Mouse (Mus musculus): ENCODE measurements at regions not wholly inside any gene's neighbourhood (a gene's known extent, or its start where the extent isn't known, plus 50 kb on each side); places are given as distances from the start of the nearest gene placed in this dataset.

DNA sequence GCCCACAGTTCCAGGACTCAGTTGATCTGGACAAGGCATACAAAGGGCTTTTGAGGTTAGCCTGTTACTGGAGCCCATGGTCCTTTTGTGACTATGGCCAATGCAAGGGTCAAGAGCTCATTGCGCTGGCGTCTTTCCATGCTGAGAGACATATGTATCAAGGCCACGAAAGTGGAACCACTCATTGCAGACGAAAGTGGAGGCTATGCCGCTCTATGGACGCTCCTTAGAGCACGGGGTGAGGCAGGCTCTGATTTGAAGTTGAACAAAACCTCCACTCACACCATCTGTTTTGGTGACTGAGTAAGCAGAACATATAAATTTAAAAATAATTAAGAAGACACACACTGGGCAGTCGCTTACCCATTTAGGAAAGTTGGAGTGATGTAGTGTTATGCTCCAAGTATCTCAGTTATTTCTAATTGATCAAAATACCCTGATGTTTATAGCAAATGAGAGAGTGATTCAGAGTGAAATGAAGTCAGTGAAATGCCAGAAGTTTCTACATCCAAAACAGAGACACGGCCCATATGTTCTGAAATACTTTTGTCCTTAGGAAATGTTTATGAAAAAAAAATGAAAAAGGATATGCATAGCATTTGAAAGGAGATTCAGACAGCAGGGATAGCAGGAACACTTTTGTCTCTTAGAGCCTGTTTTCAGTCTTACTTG, 321.8 kb downstream of the Fgf9 start:
- H3K4me1 ChIP-seq (ENCODE audit: control insufficient read depth, insufficient read depth, low read length), result no peaks in the 10 kb centered on the region
- H3K9ac ChIP-seq (replicated peaks; ENCODE audit: low read length), result no peak overlapping the region
- DNase-seq (ENCODE audit: low spot score), result no peak
- H3K4me3 ChIP-seq (ENCODE audit: low read depth, low read length), result no peak overlapping the region
- H3K27ac ChIP-seq (replicated peaks; ENCODE audit: low read depth, low read length), result no peak overlapping the region
- no peaks in the 10 kb centered on the region for H3K27me3 ChIP-seq (ENCODE audit: control insufficient read depth, insufficient read depth, low read length)
- H3K36me3 ChIP-seq (replicated peaks; ENCODE audit: control insufficient read depth, insufficient read depth, low read depth, low read length), result no peaks in the 10 kb centered on the region
- ATAC-seq (replicated peaks; ENCODE audit: insufficient number of reproducible peaks, low FRiP score, low TSS enrichment, low read depth), result no peak
- no peak overlapping the region for H3K4me2 ChIP-seq (ENCODE audit: low read depth, low read length)
- no peaks in the 10 kb centered on the region for H3K9me3 ChIP-seq (replicated peaks; ENCODE audit: control insufficient read depth, low read length)
- WGBS, result 88% methylated on average over 9 of the region's 9 CpGs

- Histone ChIP-seq H3K9ac (replicated peaks; ENCODE audit: low read length) (no peak overlapping the region), H3K27me3 (ENCODE audit: control insufficient read depth, insufficient read depth, low read length) (no peaks in the 10 kb centered on the region), H3K9me3 (replicated peaks; ENCODE audit: control insufficient read depth, low read length) (no peaks in the 10 kb centered on the region), H3K27ac (replicated peaks; ENCODE audit: low read depth, low read length) (no peak overlapping the region), H3K4me3 (ENCODE audit: low read depth, low read length) (no peak overlapping the region), H3K4me1 (ENCODE audit: control insufficient read depth, insufficient read depth, low read length) (no peaks in the 10 kb centered on the region), H3K36me3 (replicated peaks; ENCODE audit: control insufficient read depth, insufficient read depth, low read depth, low read length) (no peaks in the 10 kb centered on the region), H3K4me2 (ENCODE audit: low read depth, low read length) (no peak overlapping the region)
- 71% methylated on average over 2 of the region's 2 CpGs for WGBS
- no peak for DNase-seq (ENCODE audit: low spot score)
- ATAC-seq (replicated peaks; ENCODE audit: insufficient number of reproducible peaks, low FRiP score, low TSS enrichment, low read depth), result no peak
Measured at GRCm38 (mm10) chr14:58390741-58391140, 320.4 kb downstream of the Fgf9 start.

DNA sequence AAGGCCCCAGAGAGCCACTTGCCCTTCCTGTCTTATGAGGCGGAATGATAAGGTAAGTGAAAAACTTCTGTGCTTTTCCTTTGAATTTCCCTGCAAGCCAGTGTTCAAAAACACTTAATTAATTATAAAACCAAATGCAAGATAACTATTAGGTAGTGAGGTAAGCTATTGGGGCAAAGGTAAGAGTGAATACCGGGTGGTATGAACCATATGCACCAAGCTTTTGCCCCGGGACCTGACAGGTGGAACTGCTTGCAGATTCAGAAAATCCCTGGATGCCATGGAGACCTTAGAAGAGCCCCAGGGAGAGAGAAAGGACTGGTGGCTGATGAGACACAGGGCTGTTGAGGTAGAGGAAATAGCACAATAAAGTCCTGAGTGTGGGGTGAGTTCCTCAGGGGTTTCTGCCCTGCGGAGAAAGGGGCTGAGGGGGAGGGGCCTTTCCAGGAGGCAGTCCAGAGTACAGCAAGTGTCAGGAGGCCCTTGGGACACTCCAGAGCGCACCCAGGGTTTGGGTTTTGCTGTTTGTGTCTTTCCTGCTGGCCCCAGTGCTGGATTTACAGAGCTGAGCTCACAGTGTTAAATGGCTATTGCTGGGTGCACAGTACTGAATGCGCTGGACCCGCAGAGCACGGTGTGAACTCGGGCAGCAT, 317.1 kb downstream of the Fgf9 start:
- H3K27me3 ChIP-seq (ENCODE audit: control insufficient read depth, insufficient read depth, low read length), result no peaks in the 10 kb centered on the region
- H3K36me3 ChIP-seq (replicated peaks; ENCODE audit: control insufficient read depth, insufficient read depth, low read depth, low read length), result no peaks in the 10 kb centered on the region
- H3K4me3 ChIP-seq (ENCODE audit: low read depth, low read length), result no peak overlapping the region
- 80% methylated on average over 9 of the region's 9 CpGs for WGBS
- H3K9ac ChIP-seq (replicated peaks; ENCODE audit: low read length), result no peak overlapping the region; the same call in 1 of the 2 replicates
- no peak overlapping the region for H3K27ac ChIP-seq (replicated peaks; ENCODE audit: low read depth, low read length)
- DNase-seq (ENCODE audit: low spot score) (no peak), ATAC-seq (replicated peaks; ENCODE audit: insufficient number of reproducible peaks, low FRiP score, low TSS enrichment, low read depth) (no peak)
- no peaks in the 10 kb centered on the region for H3K4me1 ChIP-seq (ENCODE audit: control insufficient read depth, insufficient read depth, low read length)
- H3K9me3 ChIP-seq (replicated peaks; ENCODE audit: control insufficient read depth, low read length), result no peaks in the 10 kb centered on the region
- H3K4me2 ChIP-seq (ENCODE audit: low read depth, low read length), result no peak overlapping the region

- H3K9ac ChIP-seq (replicated peaks; ENCODE audit: low read length), result no peak overlapping the region
- H3K4me1 ChIP-seq (ENCODE audit: control insufficient read depth, insufficient read depth, low read length), result no peaks in the 10 kb centered on the region
- no peak overlapping the region for H3K4me2 ChIP-seq (ENCODE audit: low read depth, low read length)
- H3K4me3 ChIP-seq (ENCODE audit: low read depth, low read length), result no peak overlapping the region
- DNase-seq (ENCODE audit: low spot score), result no peak
- no peak overlapping the region for H3K27ac ChIP-seq (replicated peaks; ENCODE audit: low read depth, low read length)
- no peak for ATAC-seq (replicated peaks; ENCODE audit: insufficient number of reproducible peaks, low FRiP score, low TSS enrichment, low read depth)
- no peaks in the 10 kb centered on the region for H3K9me3 ChIP-seq (replicated peaks; ENCODE audit: control insufficient read depth, low read length)
- no peaks in the 10 kb centered on the region for H3K36me3 ChIP-seq (replicated peaks; ENCODE audit: control insufficient read depth, insufficient read depth, low read depth, low read length)
- no peaks in the 10 kb centered on the region for H3K27me3 ChIP-seq (ENCODE audit: control insufficient read depth, insufficient read depth, low read length)
Measured at GRCm38 (mm10) chr14:58375056-58375455, 304.7 kb downstream of the Fgf9 start.

DNA sequence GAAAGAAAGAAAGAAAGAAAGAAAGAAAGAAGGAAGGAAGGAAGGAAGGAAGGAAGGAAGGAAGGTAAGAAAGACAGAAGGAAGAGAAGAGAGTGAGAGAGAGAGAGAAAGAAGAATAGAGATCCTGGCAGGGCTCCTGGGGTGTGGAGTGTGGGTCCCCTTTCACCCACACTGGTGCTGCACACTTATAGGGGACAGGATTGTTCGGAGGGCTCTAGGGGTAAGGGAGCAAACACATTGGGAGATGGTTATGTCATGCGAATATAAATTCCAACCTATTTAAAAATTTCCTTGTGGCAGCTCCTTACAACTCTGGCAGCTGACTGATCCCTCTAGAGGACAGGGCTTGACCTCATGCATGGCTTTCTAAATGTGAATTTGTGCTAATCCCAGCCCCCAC, 286.5 kb downstream of the Fgf9 start:
- H3K27me3 ChIP-seq (ENCODE audit: control insufficient read depth, insufficient read depth, low read length), result no peaks in the 10 kb centered on the region
- no peaks in the 10 kb centered on the region for H3K9me3 ChIP-seq (replicated peaks; ENCODE audit: control insufficient read depth, low read length)
- no peak overlapping the region for H3K4me3 ChIP-seq (ENCODE audit: low read depth, low read length)
- H3K36me3 ChIP-seq (replicated peaks; ENCODE audit: control insufficient read depth, insufficient read depth, low read depth, low read length), result no peaks in the 10 kb centered on the region
- no peak overlapping the region for H3K4me2 ChIP-seq (ENCODE audit: low read depth, low read length)
- 70% methylated on average over 2 of the region's 2 CpGs for WGBS
- DNase-seq (ENCODE audit: low spot score) (no peak), ATAC-seq (replicated peaks; ENCODE audit: insufficient number of reproducible peaks, low FRiP score, low TSS enrichment, low read depth) (no peak)
- no peaks in the 10 kb centered on the region for H3K4me1 ChIP-seq (ENCODE audit: control insufficient read depth, insufficient read depth, low read length)
- no peak overlapping the region for H3K27ac ChIP-seq (replicated peaks; ENCODE audit: low read depth, low read length)
- no peak overlapping the region for H3K9ac ChIP-seq (replicated peaks; ENCODE audit: low read length)

DNA sequence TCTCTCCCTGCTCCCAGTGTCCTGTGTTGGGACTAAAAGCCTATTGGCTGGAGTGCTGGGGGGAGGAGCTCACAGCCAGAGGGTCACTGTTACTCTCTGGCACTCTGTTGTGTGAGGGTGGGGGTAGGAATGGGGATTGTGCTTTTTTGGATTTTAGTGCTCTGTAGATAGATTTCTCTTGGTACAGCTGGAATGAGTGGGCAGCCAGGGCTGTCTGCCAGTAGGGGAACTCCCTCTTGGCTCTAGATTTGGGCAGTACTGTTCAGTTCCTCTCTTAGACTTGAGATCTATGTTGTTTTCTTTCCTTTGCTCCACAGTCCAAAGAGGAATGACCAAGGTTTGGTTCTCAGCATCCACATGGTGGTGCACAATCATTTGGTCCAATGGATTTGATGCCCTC, 282.6 kb downstream of the Fgf9 start:
- Histone ChIP-seq H3K9me3 (replicated peaks; ENCODE audit: control insufficient read depth, low read length) (no peaks in the 10 kb centered on the region), H3K4me1 (ENCODE audit: control insufficient read depth, insufficient read depth, low read length) (no peaks in the 10 kb centered on the region), H3K27ac (replicated peaks; ENCODE audit: low read depth, low read length) (no peak overlapping the region), H3K27me3 (ENCODE audit: control insufficient read depth, insufficient read depth, low read length) (no peaks in the 10 kb centered on the region), H3K4me2 (ENCODE audit: low read depth, low read length) (no peak overlapping the region), H3K9ac (replicated peaks; ENCODE audit: low read length) (no peak overlapping the region), H3K36me3 (replicated peaks; ENCODE audit: control insufficient read depth, insufficient read depth, low read depth, low read length) (no peaks in the 10 kb centered on the region), H3K4me3 (ENCODE audit: low read depth, low read length) (no peak overlapping the region)
- ATAC-seq (replicated peaks; ENCODE audit: insufficient number of reproducible peaks, low FRiP score, low TSS enrichment, low read depth) (no peak), DNase-seq (ENCODE audit: low spot score) (no peak)

- ATAC-seq (replicated peaks; ENCODE audit: insufficient number of reproducible peaks, low FRiP score, low TSS enrichment, low read depth), result no peak
- Histone ChIP-seq H3K4me3 (ENCODE audit: low read depth, low read length) (no peak overlapping the region), H3K4me2 (ENCODE audit: low read depth, low read length) (no peak overlapping the region), H3K36me3 (replicated peaks; ENCODE audit: control insufficient read depth, insufficient read depth, low read depth, low read length) (no peaks in the 10 kb centered on the region), H3K27me3 (ENCODE audit: control insufficient read depth, insufficient read depth, low read length) (no peaks in the 10 kb centered on the region), H3K9ac (replicated peaks; ENCODE audit: low read length) (no peak overlapping the region), H3K9me3 (replicated peaks; ENCODE audit: control insufficient read depth, low read length) (no peaks in the 10 kb centered on the region), H3K27ac (replicated peaks; ENCODE audit: low read depth, low read length) (no peak overlapping the region), H3K4me1 (ENCODE audit: control insufficient read depth, insufficient read depth, low read length) (no peaks in the 10 kb centered on the region)
- DNase-seq (ENCODE audit: low spot score), result no peak
- WGBS, result 83% methylated on average over 14 of the region's 14 CpGs
Measured at GRCm38 (mm10) chr14:58336148-58336547, 265.8 kb downstream of the Fgf9 start.

- Histone ChIP-seq H3K36me3 (replicated peaks; ENCODE audit: control insufficient read depth, insufficient read depth, low read depth, low read length) (no peaks in the 10 kb centered on the region), H3K27ac (replicated peaks; ENCODE audit: low read depth, low read length) (no peak overlapping the region), H3K27me3 (ENCODE audit: control insufficient read depth, insufficient read depth, low read length) (no peaks in the 10 kb centered on the region), H3K4me3 (ENCODE audit: low read depth, low read length) (no peak overlapping the region), H3K4me1 (ENCODE audit: control insufficient read depth, insufficient read depth, low read length) (no peaks in the 10 kb centered on the region), H3K9me3 (replicated peaks; ENCODE audit: control insufficient read depth, low read length) (no peaks in the 10 kb centered on the region), H3K9ac (replicated peaks; ENCODE audit: low read length) (no peak overlapping the region), H3K4me2 (ENCODE audit: low read depth, low read length) (no peak overlapping the region)
- DNase-seq (ENCODE audit: low spot score) (no peak), ATAC-seq (replicated peaks; ENCODE audit: insufficient number of reproducible peaks, low FRiP score, low TSS enrichment, low read depth) (no peak)
- WGBS, result 92% methylated on average over 6 of the region's 6 CpGs
Measured at GRCm38 (mm10) chr14:58323164-58323563, 252.8 kb downstream of the Fgf9 start.
